Mouse (Mus musculus) neural tube, embryonic 14.5 days (tissue): ENCODE measurements at regions not wholly inside any gene's neighbourhood (a gene's known extent, or its start where the extent isn't known, plus 50 kb on each side); places are given as distances from the start of the nearest gene placed in this dataset.

Experiments
- ATAC-seq: fragments of 200-750 bp; cut with Nextera tagmentation; 2 replicates; pipeline ENCODE4 v1.8.0; 2017; ENCODE audit warnings: low read depth, mild to moderate bottlenecking, moderate TSS enrichment, moderate library complexity
- H3K27ac ChIP-seq: fragments of 300-500 bp; sonication (generic); 2 replicates; pipeline ENCODE4 v1.5.1; 2014; ENCODE audit warnings: low read depth, mild to moderate bottlenecking, control low read depth, low read length, moderate library complexity, mixed read lengths
- H3K27me3 ChIP-seq: fragments of 300-500 bp; sonication (generic); 2 replicates; pipeline ENCODE4 v1.6.1; 2014; ENCODE audit warnings: low read length; ENCODE audit not compliant: control insufficient read depth, insufficient read depth
- H3K36me3 ChIP-seq: fragments of 300-500 bp; sonication (generic); 2 replicates; pipeline ENCODE4 v1.6.1; 2014; ENCODE audit warnings: low read length, mixed read lengths; ENCODE audit not compliant: control insufficient read depth, insufficient read depth
- H3K4me1 ChIP-seq: fragments of 300-500 bp; sonication (generic); 2 replicates; pipeline ENCODE4 v1.6.1; 2014; ENCODE audit warnings: low read length; ENCODE audit not compliant: control insufficient read depth, insufficient read depth
- H3K4me2 ChIP-seq: fragments of 300-500 bp; sonication (generic); 2 replicates; pipeline ENCODE4 v1.6.1; 2014; ENCODE audit warnings: mild to moderate bottlenecking, low read depth, low read length, control low read depth
- H3K4me3 ChIP-seq: fragments of 300-500 bp; sonication (generic); 2 replicates; pipeline ENCODE4 v1.5.1; 2014; ENCODE audit warnings: low read depth, low read length, control low read depth, mixed read lengths
- H3K9ac ChIP-seq: fragments of 300-500 bp; sonication (generic); replicated peaks from 2 replicates; pipeline ENCODE4 v1.6.1; 2014; ENCODE audit warnings: low read depth, mild to moderate bottlenecking, control low read depth, low read length, mixed read lengths
- H3K9me3 ChIP-seq: fragments of 300-500 bp; sonication (generic); 2 replicates; pipeline ENCODE4 v1.6.1; 2016; ENCODE audit warnings: low read length; ENCODE audit not compliant: control insufficient read depth
- WGBS: fragments of 180-500 bp; shearing (Covaris S2); extraction: QIAGEN DNeasy Blood & Tissue Kit; methylation state at CpG from one replicate; pipeline ENCODE4 v1.1.7; 2014; 5-methylcytosine and 5-hydroxymethylcytosine counted together

- Histone ChIP-seq H3K4me3 (no peak overlapping the region), H3K9me3 (no peaks in the 10 kb centered on the region), H3K36me3 (no peaks in the 10 kb centered on the region), H3K9ac (no peak overlapping the region), H3K27me3 (no peaks in the 10 kb centered on the region), H3K4me2 (no peak overlapping the region), H3K27ac (no peak overlapping the region), H3K4me1 (peaks cover 4% of the 10 kb centered on the region; the same call in 1 of the 2 replicates)
- 50% methylated on average over 5 of the region's 5 CpGs for WGBS
- no peak for ATAC-seq
These were observed 172.9 kb upstream of the Wscd1 start for GRCm38 (mm10) chr11:71576801-71577200.

- WGBS: 21% methylated on average over 2 of the region's 2 CpGs
- H3K36me3 ChIP-seq: no peaks in the 10 kb centered on the region
- no peaks in the 10 kb centered on the region for H3K4me1 ChIP-seq
- no peak overlapping the region for H3K4me2 ChIP-seq
- H3K27me3 ChIP-seq: no peaks in the 10 kb centered on the region
- no peaks in the 10 kb centered on the region for H3K9me3 ChIP-seq
- no peak overlapping the region for H3K27ac ChIP-seq
- H3K9ac ChIP-seq: no peak overlapping the region
- H3K4me3 ChIP-seq: no peak overlapping the region
- no peak for ATAC-seq
These were observed 167.9 kb upstream of the Wscd1 start for GRCm38 (mm10) chr11:71581775-71582174.

DNA sequence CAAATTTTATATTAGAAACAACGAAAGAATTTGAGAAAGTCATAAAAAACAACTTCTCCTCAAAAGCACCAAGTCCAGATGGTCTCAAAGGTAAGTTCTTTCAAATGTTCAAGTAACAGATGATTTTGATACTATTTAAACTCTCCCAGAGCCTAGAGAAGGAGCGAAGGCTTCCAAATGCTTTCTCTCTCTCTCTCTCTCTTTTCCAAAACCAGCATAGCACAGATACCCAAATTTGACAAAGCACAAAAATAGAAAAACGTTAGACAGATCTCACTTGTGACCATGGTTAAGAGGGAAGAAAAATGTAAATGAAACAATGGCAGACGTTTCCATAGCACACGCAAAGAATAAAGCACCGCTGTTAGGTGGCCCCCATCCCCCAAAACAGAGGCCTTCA, 158.7 kb upstream of the Wscd1 start:
- Histone ChIP-seq H3K4me1 (no peaks in the 10 kb centered on the region), H3K4me2 (no peak overlapping the region), H3K9me3 (no peaks in the 10 kb centered on the region), H3K27me3 (no peaks in the 10 kb centered on the region), H3K4me3 (no peak overlapping the region), H3K27ac (no peak overlapping the region), H3K36me3 (no peaks in the 10 kb centered on the region), H3K9ac (no peak overlapping the region)
- ATAC-seq: no peak
- WGBS: 91% methylated on average over 6 of the region's 6 CpGs

DNA sequence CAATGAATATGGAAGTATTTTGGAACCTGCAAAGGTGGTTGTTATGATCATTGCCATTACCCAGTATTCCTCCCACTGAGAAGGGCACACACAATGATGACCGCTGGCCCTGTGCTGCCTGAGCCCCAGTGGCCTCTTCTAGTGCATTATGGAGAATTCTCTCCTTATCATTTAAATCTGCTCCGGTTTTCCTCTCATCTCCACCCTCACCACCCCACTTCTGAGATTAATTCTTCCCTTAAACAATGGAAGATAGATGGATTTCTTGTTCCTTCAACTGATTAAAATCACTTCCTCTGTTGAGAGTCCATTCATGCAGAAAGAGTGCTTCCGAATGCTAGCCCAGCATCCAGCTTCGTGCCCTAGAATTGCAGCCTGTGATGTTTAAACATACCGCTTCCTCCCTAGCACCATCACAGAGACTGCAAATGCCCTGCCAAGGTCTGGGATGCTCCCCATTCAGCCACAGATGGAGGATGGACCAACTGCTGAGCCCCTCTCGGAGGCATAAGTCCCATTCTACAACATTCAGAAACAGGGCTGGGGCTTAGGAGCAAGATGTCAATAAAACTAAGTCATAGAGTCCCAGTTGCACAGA, 155.4 kb upstream of the Wscd1 start:
- H3K27ac ChIP-seq: no peak overlapping the region
- H3K4me2 ChIP-seq: no peak overlapping the region
- no peaks in the 10 kb centered on the region for H3K4me1 ChIP-seq
- ATAC-seq: no peak
- no peaks in the 10 kb centered on the region for H3K36me3 ChIP-seq
- no peak overlapping the region for H3K9ac ChIP-seq
- H3K9me3 ChIP-seq: no peaks in the 10 kb centered on the region
- no peak overlapping the region for H3K4me3 ChIP-seq
- 65% methylated on average over 6 of the region's 6 CpGs for WGBS
- no peaks in the 10 kb centered on the region for H3K27me3 ChIP-seq

DNA sequence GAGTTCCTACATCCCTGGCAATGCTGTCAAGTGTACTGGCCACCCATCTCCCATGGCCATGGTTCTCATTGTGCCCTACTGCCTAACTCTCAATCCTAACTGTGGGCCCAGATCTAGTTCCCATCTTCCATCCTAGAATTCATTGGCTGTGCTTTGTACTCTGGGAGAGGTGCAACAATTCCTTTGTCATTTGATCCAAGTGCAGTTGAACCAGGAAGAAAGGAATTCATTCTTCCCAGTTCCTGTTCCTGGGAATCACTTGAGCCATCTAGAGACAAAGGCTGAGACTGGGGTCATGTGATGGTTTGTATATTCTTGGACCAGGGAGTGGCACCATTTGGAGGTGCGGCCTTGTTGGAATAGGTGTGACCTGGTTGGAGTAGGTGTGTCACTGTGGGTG, 152.0 kb upstream of the Wscd1 start:
- Histone ChIP-seq H3K27me3 (no peaks in the 10 kb centered on the region), H3K36me3 (no peaks in the 10 kb centered on the region), H3K4me2 (no peak overlapping the region), H3K27ac (no peak overlapping the region), H3K4me3 (no peak overlapping the region), H3K9ac (no peak overlapping the region), H3K4me1 (no peaks in the 10 kb centered on the region), H3K9me3 (no peaks in the 10 kb centered on the region)
- ATAC-seq: no peak
- WGBS: 68% methylated on average over 1 of the region's 1 CpGs

- H3K4me1 ChIP-seq: 0 out of 2 replicates have a peak, but pooled peaks cover 4% of the 10 kb centered on the region
- H3K27me3 ChIP-seq: no peaks in the 10 kb centered on the region
- H3K4me2 ChIP-seq: no peak overlapping the region
- no peak overlapping the region for H3K9ac ChIP-seq
- WGBS: 27% methylated on average over 9 of the region's 9 CpGs
- ATAC-seq: no peak; the same call in 1 of the 2 replicates
- H3K36me3 ChIP-seq: no peaks in the 10 kb centered on the region
- no peaks in the 10 kb centered on the region for H3K9me3 ChIP-seq
- H3K4me3 ChIP-seq: no peak overlapping the region
- no peak overlapping the region for H3K27ac ChIP-seq
These were observed 138.9 kb upstream of the Wscd1 start for GRCm38 (mm10) chr11:71610782-71611181.

- Histone ChIP-seq H3K4me3 (no peak overlapping the region), H3K36me3 (no peaks in the 10 kb centered on the region), H3K27me3 (no peaks in the 10 kb centered on the region), H3K4me2 (no peak overlapping the region), H3K9ac (no peak overlapping the region), H3K27ac (no peak overlapping the region), H3K4me1 (0 out of 2 replicates have a peak, but pooled peaks cover 4% of the 10 kb centered on the region), H3K9me3 (no peaks in the 10 kb centered on the region)
- no peak for ATAC-seq
- WGBS: 84% methylated on average over 5 of the region's 5 CpGs
These were observed 134.2 kb upstream of the Wscd1 start for GRCm38 (mm10) chr11:71615526-71615925.

DNA sequence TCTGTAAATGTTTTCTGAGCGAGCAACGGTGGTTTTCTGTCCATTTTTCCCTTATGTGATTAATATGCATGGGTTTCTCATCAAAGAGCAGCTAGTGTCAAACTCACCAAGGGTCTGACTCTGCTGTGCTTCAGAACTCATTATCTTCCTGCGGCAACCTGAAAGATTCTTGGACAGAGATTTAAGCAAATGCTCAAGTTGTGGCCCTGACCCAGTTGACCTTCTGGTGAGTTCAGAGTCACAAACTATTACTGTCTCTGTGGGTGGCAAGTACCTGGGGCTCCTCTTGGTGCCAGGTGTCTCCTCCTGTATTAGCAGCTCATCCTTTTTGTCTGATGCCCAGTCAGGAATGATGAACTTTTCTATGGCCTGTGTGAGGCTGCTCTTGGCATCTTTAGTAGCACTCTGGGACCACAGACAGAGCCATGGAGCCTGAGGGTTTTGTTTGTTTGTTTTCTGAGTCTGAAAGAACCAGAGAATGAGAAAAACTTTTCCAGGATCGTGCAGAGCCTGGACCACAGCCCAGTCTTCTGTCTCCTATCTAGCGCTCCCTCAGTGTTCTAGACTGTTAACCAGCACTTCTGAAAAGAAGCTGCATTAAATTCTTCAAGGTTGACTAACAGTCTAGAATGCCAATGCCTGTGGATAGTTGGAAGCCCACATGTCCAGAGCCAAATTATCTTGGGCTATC, 124.1 kb upstream of the Wscd1 start:
- no peaks in the 10 kb centered on the region for H3K9me3 ChIP-seq
- no peaks in the 10 kb centered on the region for H3K36me3 ChIP-seq
- H3K4me1 ChIP-seq: no peaks in the 10 kb centered on the region
- H3K27ac ChIP-seq: no peak overlapping the region
- H3K9ac ChIP-seq: no peak overlapping the region
- ATAC-seq: no peak
- WGBS: 72% methylated on average over 5 of the region's 5 CpGs
- no peak overlapping the region for H3K4me2 ChIP-seq
- H3K27me3 ChIP-seq: no peaks in the 10 kb centered on the region
- H3K4me3 ChIP-seq: no peak overlapping the region

DNA sequence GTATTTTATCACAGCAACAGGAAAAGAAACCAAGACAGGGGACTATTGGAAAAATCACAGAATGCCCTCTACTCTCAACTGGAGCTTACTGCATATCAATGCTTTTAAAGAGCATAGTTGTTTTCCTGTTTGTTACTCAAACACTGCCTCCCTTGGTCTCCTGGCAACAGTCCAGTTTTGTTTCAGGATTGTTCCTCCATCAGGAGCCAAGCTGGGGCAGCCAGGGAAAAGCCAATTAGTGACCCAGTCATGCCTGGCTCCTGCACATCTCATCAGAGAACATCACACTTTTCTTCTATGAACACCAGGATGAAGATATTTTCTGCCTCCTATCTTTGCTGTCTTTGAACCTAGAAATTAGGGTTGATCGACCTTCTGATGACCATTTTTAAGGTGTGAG, 113.6 kb upstream of the Wscd1 start:
- Histone ChIP-seq H3K36me3 (no peaks in the 10 kb centered on the region), H3K9me3 (no peaks in the 10 kb centered on the region), H3K27me3 (no peaks in the 10 kb centered on the region), H3K27ac (no peak overlapping the region), H3K9ac (no peak overlapping the region), H3K4me3 (no peak overlapping the region), H3K4me2 (no peak overlapping the region), H3K4me1 (no peaks in the 10 kb centered on the region)
- no peak for ATAC-seq
- WGBS: 81% methylated on average over 1 of the region's 1 CpGs
